Mouse (Mus musculus) activated CD4-positive, CD25-positive, alpha-beta regulatory T cell (primary cell): ENCODE measurements around the gene Car9. TPM values are rescaled to one million over a fixed set of nuclear protein-coding genes. Genes with fewer than 3 reads are reported as not detected.

Source experiments
- polyA plus RNA-seq, 2 experiments: library from polyadenylated mRNA; unstranded; fragments of 100-300 nt; shearing (Covaris generic); gene quantifications; one replicate each; pipeline ENCODE4 v1.2.1; 2017

The Car9 gene
- polyA plus RNA-seq: under 1 TPM; 0.17 to 0.47 TPM

GRCm38 (mm10) chr4:43506536-43507185 lies at the start of gene Car9:
Car9 (plus strand) TSS chr4:43506966.

GRCm38 (mm10) chr4:43483535-43484091 lies 23.2 kb upstream of the Car9 start, which contains the start of gene Sit1:
Sit1 (minus strand) TSS chr4:43483734.

GRCm38 (mm10) chr4:43492821-43493185 lies 14.0 kb upstream of the Car9 start, which contains the start of gene Ccdc107:
Ccdc107 (plus strand) TSS chr4:43492900.

GRCm38 (mm10) chr4:43499407-43500333 lies 7.1 kb upstream of the Car9 start, which contains the start of gene Arhgef39:
Arhgef39 (minus strand) TSS chr4:43499695.

GRCm38 (mm10) chr4:43561997-43562768 lies 55.4 kb downstream of the Car9 start, which contains the start of the genes Creb3 and Tln1:
Creb3 (plus strand) TSS chr4:43562332.
Tln1 (minus strand) TSS chr4:43562691.

Other genes with a start within 250 kb of the Car9 start
- gene Atp8b5, start 239.8 kb upstream of the Car9 start, polyA plus RNA-seq: not detected
- under 1 TPM in 1 of 2 experiments, not detected in 1; 0.96 TPM for gene Rusc2, start 125.0 kb upstream of the Car9 start, polyA plus RNA-seq
- under 1 TPM in 1 of 2 experiments, not detected in 1; 0.12 TPM for gene Fam166b, start 77.8 kb upstream of the Car9 start, polyA plus RNA-seq
- gene Tesk1, start 65.0 kb upstream of the Car9 start, polyA plus RNA-seq: 10 to 100 TPM; 35.2 to 58.2 TPM
- gene Cd72, start 52.3 kb upstream of the Car9 start, polyA plus RNA-seq: 10 to 100 TPM; 14.2 to 27.3 TPM
- 100 to 1,000 TPM; 151 to 176 TPM for gene Sit1, start 23.2 kb upstream of the Car9 start, polyA plus RNA-seq
- gene Ccdc107, start 14.1 kb upstream of the Car9 start, polyA plus RNA-seq: 10 to 100 TPM; 60.9 to 85.4 TPM
- gene Arhgef39, start 7.3 kb upstream of the Car9 start, polyA plus RNA-seq: 1 to 10 TPM; 5.6 to 6.3 TPM
- under 1 TPM in 1 of 2 experiments, not detected in 1; 0.54 TPM for gene Tpm2, start 16.8 kb downstream of the Car9 start, polyA plus RNA-seq
- gene Creb3, start 55.4 kb downstream of the Car9 start, polyA plus RNA-seq: 100 to 1,000 TPM in 1 of 2 experiments, 10 to 100 TPM in 1; 88.7 to 118 TPM
- 100 to 1,000 TPM; 144 to 270 TPM for gene Tln1, start 55.7 kb downstream of the Car9 start, polyA plus RNA-seq
- 10 to 100 TPM; 13.3 to 17.8 TPM for gene Rgp1, start 71.7 kb downstream of the Car9 start, polyA plus RNA-seq
- 10 to 100 TPM; 33.3 to 39.1 TPM for gene Gba2, start 71.9 kb downstream of the Car9 start, polyA plus RNA-seq
- 1 to 10 TPM; 1.2 to 3.1 TPM for gene Msmp, start 77.5 kb downstream of the Car9 start, polyA plus RNA-seq
- gene Npr2, start 125.0 kb downstream of the Car9 start, polyA plus RNA-seq: under 1 TPM in 1 of 2 experiments, not detected in 1; 0.18 TPM
- gene Spag8, start 146.6 kb downstream of the Car9 start, polyA plus RNA-seq: under 1 TPM in 1 of 2 experiments, not detected in 1; 0.37 TPM
- 10 to 100 TPM; 57.3 to 78.0 TPM for gene Hint2, start 149.5 kb downstream of the Car9 start, polyA plus RNA-seq
- gene Tmem8b, start 162.0 kb downstream of the Car9 start, polyA plus RNA-seq: 1 to 10 TPM in 1 of 2 experiments, under 1 TPM in 1; 0.26 to 1.6 TPM
- 1 to 10 TPM; 1.2 to 1.3 TPM for gene Fam221b, start 162.2 kb downstream of the Car9 start, polyA plus RNA-seq
- not detected for gene Olfr70, start 193.8 kb downstream of the Car9 start, polyA plus RNA-seq
- gene Olfr71, start 203.3 kb downstream of the Car9 start, polyA plus RNA-seq: under 1 TPM in 1 of 2 experiments, not detected in 1; 0.18 TPM
- gene Hrct1, start 220.2 kb downstream of the Car9 start, polyA plus RNA-seq: not detected
- gene Spaar, start 223.1 kb downstream of the Car9 start, polyA plus RNA-seq: under 1 TPM in 1 of 2 experiments, not detected in 1; 0.22 TPM